Mouse (Mus musculus) lung, postnatal 0 days (tissue): Measurements from ENCODE around the gene Sstr4. TPM values are rescaled to one million over a fixed set of nuclear protein-coding genes. Genes with fewer than 3 reads are reported as not detected.

Experiments used
- ATAC-seq: fragments of 200-750 bp; cut with Nextera tagmentation; 2 replicates; pipeline ENCODE4 v1.8.0; 2017; ENCODE audit warnings: moderate library complexity
- DNase-seq: peaks from one replicate; pipeline ENCODE4 v3.0.0-alpha.2; 2016; ENCODE audit warnings: low spot score
- H3K27ac ChIP-seq: fragments of 300-500 bp; sonication (generic); 2 replicates; pipeline ENCODE4 v1.5.1; 2014; ENCODE audit warnings: antibody characterized with exemption, mild to moderate bottlenecking, low read length, mixed read lengths
- H3K27me3 ChIP-seq: fragments of 300-500 bp; sonication (generic); replicated peaks from 2 replicates; pipeline ENCODE4 v1.6.1; 2014; ENCODE audit warnings: low read length, mixed read lengths; ENCODE audit not compliant: insufficient read depth
- H3K36me3 ChIP-seq: fragments of 300-500 bp; sonication (generic); 2 replicates; pipeline ENCODE4 v1.6.1; 2014; ENCODE audit warnings: low read length, mixed read lengths; ENCODE audit not compliant: insufficient read depth
- H3K4me1 ChIP-seq: fragments of 300-500 bp; sonication (generic); 2 replicates; pipeline ENCODE4 v1.6.1; 2014; ENCODE audit warnings: antibody characterized with exemption, low read depth, low read length, mixed read lengths; ENCODE audit not compliant: insufficient read depth
- H3K4me2 ChIP-seq: fragments of 300-500 bp; sonication (generic); replicated peaks from 2 replicates; pipeline ENCODE4 v1.6.1; 2014; ENCODE audit warnings: low read depth, mild to moderate bottlenecking, low read length, moderate library complexity, mixed read lengths
- H3K4me3 ChIP-seq: fragments of 300-500 bp; sonication (generic); 2 replicates; pipeline ENCODE4 v1.5.1; 2014; ENCODE audit warnings: low read depth, low read length
- H3K9ac ChIP-seq: fragments of 300-500 bp; sonication (generic); replicated peaks from 2 replicates; pipeline ENCODE4 v1.6.1; 2014; ENCODE audit warnings: low read depth, mild to moderate bottlenecking
- H3K9me3 ChIP-seq: fragments of 300-500 bp; sonication (generic); 2 replicates; pipeline ENCODE4 v1.6.1; 2016; ENCODE audit warnings: low read length, mixed read lengths
- CTCF ChIP-seq: IDR thresholded peaks from 2 replicates; pipeline ENCODE4 v1.5.1; 2016; ENCODE audit warnings: antibody characterized with exemption, mild to moderate bottlenecking
- EP300 ChIP-seq: IDR thresholded peaks from 2 replicates; pipeline ENCODE4 v1.6.1; 2016; ENCODE audit warnings: antibody characterized with exemption, mild to moderate bottlenecking, control low read depth
- WGBS: fragments of 180-500 bp; shearing (Covaris S2); extraction: QIAGEN DNeasy Blood & Tissue Kit; methylation state at CpG from one replicate; pipeline ENCODE4 v1.1.7; 2014; 5-methylcytosine and 5-hydroxymethylcytosine counted together
- polyA plus RNA-seq: library from polyadenylated mRNA; unstranded; fragments of >200 nt; fragmentation: Nextera tagmentation; extraction: Ambion mirVana; gene quantifications from 2 replicates; pipeline ENCODE4 v1.2.1, GENCODE M21; 2015

Sstr4 gene
- polyA plus RNA-seq, 1 experiment from 2014 or later, result 0.56 TPM

GRCm38 (mm10) chr2:148425709-148426382 is 30.7 kb downstream of the Sstr4 start:
- H3K9ac ChIP-seq, result no peak overlapping the region
- TF ChIP-seq EP300 (no peak), CTCF (no peak)
- H3K27ac ChIP-seq, result no peak overlapping the region
- H3K4me1 ChIP-seq, result no peaks in the 10 kb centered on the region; the same call in 1 of the 2 replicates
- WGBS, result 62% methylated on average over 5 of the region's 5 CpGs
- H3K9me3 ChIP-seq, result no peaks in the 10 kb centered on the region
- DNase-seq (no peak), ATAC-seq (no peak)
- H3K27me3 ChIP-seq, result no peaks in the 10 kb centered on the region
- no peaks in the 10 kb centered on the region for H3K36me3 ChIP-seq
- H3K4me3 ChIP-seq, result no peak overlapping the region
- H3K4me2 ChIP-seq, result no peak overlapping the region

GRCm38 (mm10) chr2:148427553-148427952 is 32.4 kb downstream of the Sstr4 start:
- DNase-seq (peak; percentile 78), ATAC-seq (peak; percentile 38; the same call in 1 of the 2 replicates)
- no peaks in the 10 kb centered on the region for H3K36me3 ChIP-seq
- no peaks in the 10 kb centered on the region for H3K9me3 ChIP-seq
- H3K27ac ChIP-seq, result peak overlapping the region; percentile 11; the same call in 1 of the 2 replicates
- no peak overlapping the region for H3K9ac ChIP-seq
- WGBS, result 46% methylated on average over 3 of the region's 3 CpGs
- H3K4me2 ChIP-seq, result no peak overlapping the region
- H3K4me1 ChIP-seq, result no peaks in the 10 kb centered on the region; the same call in 1 of the 2 replicates
- peak; percentile 65 for TF ChIP-seq EP300
- TF ChIP-seq CTCF, result no peak
- no peak overlapping the region for H3K4me3 ChIP-seq
- H3K27me3 ChIP-seq, result no peaks in the 10 kb centered on the region

- no peaks in the 10 kb centered on the region; the same call in 1 of the 2 replicates for H3K4me1 ChIP-seq
- no peak overlapping the region for H3K4me3 ChIP-seq
- no peak overlapping the region for H3K4me2 ChIP-seq
- H3K9ac ChIP-seq, result no peak overlapping the region
- H3K27ac ChIP-seq, result no peak overlapping the region
- no peaks in the 10 kb centered on the region for H3K36me3 ChIP-seq
- DNase-seq (peak; percentile 88), ATAC-seq (peak; percentile 77)
- no peaks in the 10 kb centered on the region for H3K27me3 ChIP-seq
- H3K9me3 ChIP-seq, result no peaks in the 10 kb centered on the region
- 49% methylated on average over 3 of the region's 3 CpGs for WGBS
- TF ChIP-seq EP300 (peak; percentile 56; the same call in 1 of the 2 replicates), CTCF (no peak)
Measured at GRCm38 (mm10) chr2:148428523-148428922, 33.4 kb downstream of the Sstr4 start.

GRCm38 (mm10) chr2:148429001-148429505 is 33.9 kb downstream of the Sstr4 start:
- no peak for TF ChIP-seq CTCF
- TF ChIP-seq EP300, result peak; percentile 71

GRCm38 (mm10) chr2:148430941-148431340 is 35.8 kb downstream of the Sstr4 start:
- Histone ChIP-seq H3K4me1 (no peaks in the 10 kb centered on the region; the same call in 1 of the 2 replicates), H3K27me3 (no peaks in the 10 kb centered on the region), H3K4me2 (no peak overlapping the region), H3K4me3 (no peak overlapping the region), H3K36me3 (no peaks in the 10 kb centered on the region), H3K9me3 (no peaks in the 10 kb centered on the region), H3K9ac (no peak overlapping the region), H3K27ac (no peak overlapping the region)
- TF ChIP-seq CTCF (no peak), EP300 (no peak)
- ATAC-seq (no peak), DNase-seq (no peak)
- 76% methylated on average over 4 of the region's 4 CpGs for WGBS

More at GRCm38 (mm10) chr2:148429001-148429505, 33.9 kb downstream of the Sstr4 start:
- Histone ChIP-seq H3K27ac (peak overlapping the region; percentile 52; the same call in 1 of the 2 replicates), H3K4me3 (no peak overlapping the region), H3K27me3 (no peaks in the 10 kb centered on the region), H3K4me2 (no peak overlapping the region), H3K9ac (no peak overlapping the region), H3K4me1 (no peaks in the 10 kb centered on the region; the same call in 1 of the 2 replicates), H3K9me3 (no peaks in the 10 kb centered on the region), H3K36me3 (no peaks in the 10 kb centered on the region)
- peak; percentile 51 for ATAC-seq
- DNase-seq, result peak; percentile 83

GRCm38 (mm10) chr2:148432346-148432745 is 37.2 kb downstream of the Sstr4 start:
- 57% methylated on average over 2 of the region's 2 CpGs for WGBS
- Histone ChIP-seq H3K27ac (no peak overlapping the region), H3K4me2 (no peak overlapping the region), H3K9me3 (no peaks in the 10 kb centered on the region), H3K4me3 (no peak overlapping the region), H3K27me3 (no peaks in the 10 kb centered on the region), H3K36me3 (no peaks in the 10 kb centered on the region), H3K9ac (no peak overlapping the region), H3K4me1 (no peaks in the 10 kb centered on the region; the same call in 1 of the 2 replicates)
- ATAC-seq, result no peak
- TF ChIP-seq CTCF (no peak), EP300 (no peak)
- DNase-seq, result no peak
